9 mouse cellular contexts compared by ENCODE assay signal in genomic region chr11:113184095-113184494, GRCm38 (mm10).
A peak's percentile ranks its signal among the peaks of the same experiment; 100 is the strongest.
DNase-seq lines count a peak whose midpoint lies in the region; ATAC-seq lines count a peak whose summit lies in the region.
"Had no signal": no experiment of that assay in that cellular context is flagged by ENCODE, and none has a peak within 500 bp of the region (broad histone marks: within the 10 kb centered on the region; RNA-seq: fewer than 3 reads in every experiment).

No protein-coding gene starts in this region.

- no peaks in the 10 kb centered on the region for H3K36me3 ChIP-seq in heart, embryonic 13.5 days
- no peaks in the 10 kb centered on the region for H3K36me3 ChIP-seq in forebrain, embryonic 14.5 days (ENCODE audit: control insufficient read depth, insufficient read depth, low read length)

- peaks cover 11% of the 10 kb centered on the region for H3K4me1 ChIP-seq in heart, embryonic 13.5 days
- H3K4me1 ChIP-seq in forebrain, embryonic 14.5 days (ENCODE audit: control insufficient read depth, insufficient read depth, low read length): peaks cover 50% of the 10 kb centered on the region

- WGBS in heart, embryonic 13.5 days: 26% methylated on average over 9 of the region's 9 CpGs
- 1% methylated on average over 9 of the region's 9 CpGs for WGBS in forebrain, embryonic 14.5 days

- intact Hi-C loops in left cerebral cortex, postnatal 14 days (cut with DNase I): no loop called here

- DNase-seq in heart, adult 18-20 months: no peak
- peak; percentile 34 for DNase-seq in NIH3T3 (ENCODE audit: low read depth)
- DNase-seq in forebrain, embryonic 14.5 days (ENCODE audit: low spot score): no peak
- DNase-seq in mesoderm, embryonic 11.5 days (ENCODE audit: low read depth, low spot score): peak; percentile 71
- no peak for DNase-seq in left cerebral cortex, postnatal 14 days (ENCODE audit: low spot score in 2 of 2)
- no peak for DNase-seq in kidney, postnatal 4 days
- DNase-seq in layer of hippocampus, adult 9-11 months: no peak
- DNase-seq: lung, postnatal 10 days had no signal

- H3K9ac ChIP-seq in heart, embryonic 13.5 days: no peak overlapping the region
- H3K9ac ChIP-seq in forebrain, embryonic 14.5 days (ENCODE audit: low read length): no peak overlapping the region

- no peak for ATAC-seq in heart, embryonic 13.5 days (ENCODE audit: extremely low read depth, insufficient number of reproducible peaks, low FRiP score, low TSS enrichment)
- no peak for ATAC-seq in forebrain, embryonic 14.5 days

- peak overlapping the region; percentile 16; the same call in 1 of the 2 replicates for H3K27ac ChIP-seq in heart, embryonic 13.5 days (replicated peaks)
- H3K27ac ChIP-seq in forebrain, embryonic 14.5 days (ENCODE audit: low read depth, low read length): peak overlapping the region; percentile 52

- H3K4me2 ChIP-seq in heart, embryonic 13.5 days: no peak overlapping the region
- 0 out of 2 replicates have a peak overlapping the region, but pooled peaks have one; percentile 5 for H3K4me2 ChIP-seq in forebrain, embryonic 14.5 days (ENCODE audit: low read length)

- H3K4me3 ChIP-seq in heart, embryonic 13.5 days: no peak overlapping the region
- no peak overlapping the region for H3K4me3 ChIP-seq in forebrain, embryonic 14.5 days (ENCODE audit: low read depth, low read length)

- no peaks in the 10 kb centered on the region for H3K9me3 ChIP-seq in heart, embryonic 13.5 days
- H3K9me3 ChIP-seq in forebrain, embryonic 14.5 days (replicated peaks; ENCODE audit: control insufficient read depth, low read length): no peaks in the 10 kb centered on the region

- 0 out of 2 replicates have a peak, but pooled peaks cover 11% of the 10 kb centered on the region for H3K27me3 ChIP-seq in heart, embryonic 13.5 days (replicated peaks)
- H3K27me3 ChIP-seq in forebrain, embryonic 14.5 days (replicated peaks; ENCODE audit: control insufficient read depth, insufficient read depth, low read length): no peaks in the 10 kb centered on the region

Comparison
In these comparisons a context has a peak if more than half of its experiments do, and no peak if none do; other contexts are left out.
1. DNase-seq: peak in NIH3T3 (single experiment) and mesoderm, embryonic 11.5 days (single experiment); none in heart, adult 18-20 months (0 of 2), forebrain, embryonic 14.5 days (single experiment), left cerebral cortex, postnatal 14 days (0 of 2), kidney, postnatal 4 days (0 of 2) and layer of hippocampus, adult 9-11 months (single experiment).